Mouse (Mus musculus) thymus, adult 18-20 months (tissue): Measurements from ENCODE around the gene Cped1.

ENCODE experiments used
- DNase-seq, 2 experiments: peaks; one replicate each; pipeline ENCODE4 v3.0.0; 2022; ENCODE audit warnings: mixed read lengths in 2 of 2

Gene Cped1

GRCm38 (mm10) chr6:21985732-21986540, at the start of gene Cped1:
TSS of gene Cped1 (plus strand) at chr6:21985916.
- no peak for DNase-seq

- no peak for DNase-seq
These were observed 47.6 kb upstream of the Cped1 start for GRCm38 (mm10) chr6:21937981-21938635.

GRCm38 (mm10) chr6:21949226-21949731, 36.4 kb upstream of the Cped1 start, which contains the start of gene Ing3:
TSS of gene Ing3 (plus strand) at chr6:21949571.
- peak; percentile 97 to 99 for DNase-seq

- DNase-seq = peak; percentile 96 to 97
These were observed 35.8 kb upstream of the Cped1 start for GRCm38 (mm10) chr6:21949771-21950448.

GRCm38 (mm10) chr6:21950676-21951075, 35.0 kb upstream of the Cped1 start:
- DNase-seq = no peak

GRCm38 (mm10) chr6:21955468-21955867, 30.2 kb upstream of the Cped1 start:
- DNase-seq = no peak

- no peak for DNase-seq
These were observed 26.8 kb upstream of the Cped1 start for GRCm38 (mm10) chr6:21958922-21959321.

GRCm38 (mm10) chr6:21959909-21960308, 25.8 kb upstream of the Cped1 start:
- DNase-seq = no peak

GRCm38 (mm10) chr6:21977532-21977931, 8.2 kb upstream of the Cped1 start:
- DNase-seq = no peak

- DNase-seq = no peak
These were observed 4.6 kb upstream of the Cped1 start for GRCm38 (mm10) chr6:21981114-21981513.

- DNase-seq = no peak
These were observed 555 bp upstream of the Cped1 start for GRCm38 (mm10) chr6:21984990-21985731.

GRCm38 (mm10) chr6:21986660-21987331, 1.1 kb downstream of the Cped1 start:
- no peak for DNase-seq

GRCm38 (mm10) chr6:21987554-21987953, 1.8 kb downstream of the Cped1 start:
- DNase-seq = no peak

- DNase-seq = no peak
These were observed 2.6 kb downstream of the Cped1 start for GRCm38 (mm10) chr6:21988296-21988695.

- DNase-seq = no peak
These were observed 3.4 kb downstream of the Cped1 start for GRCm38 (mm10) chr6:21989081-21989480.

GRCm38 (mm10) chr6:21990181-21991135, 4.7 kb downstream of the Cped1 start:
- no peak for DNase-seq

- DNase-seq = no peak
These were observed 5.4 kb downstream of the Cped1 start for GRCm38 (mm10) chr6:21991151-21991550.

- DNase-seq = no peak
These were observed 7.4 kb downstream of the Cped1 start for GRCm38 (mm10) chr6:21993070-21993469.

- DNase-seq = no peak
These were observed 12.4 kb downstream of the Cped1 start for GRCm38 (mm10) chr6:21998131-21998530.

GRCm38 (mm10) chr6:21999025-21999424, 13.3 kb downstream of the Cped1 start:
- DNase-seq = no peak

GRCm38 (mm10) chr6:22000086-22000485, 14.4 kb downstream of the Cped1 start:
- DNase-seq = no peak
